Comparison of ENCODE assay signal across 8 mouse cellular contexts in genomic region chr5:73875847-73876246, GRCm38 (mm10).
DNase-seq lines count a peak whose midpoint lies in the region; TF ChIP-seq lines count a peak whose summit lies in the region.
"Had no signal": no experiment of that assay in that cellular context is flagged by ENCODE, and none has a peak within 500 bp of the region (broad histone marks: within the 10 kb centered on the region; RNA-seq: fewer than 3 reads in every experiment).

No protein-coding gene starts in this region.

- no peak for TF ChIP-seq CTCF in brain, embryonic 14.5 days (IDR thresholded peaks at IDR 0.05; ENCODE audit: borderline replicate concordance, extremely low read depth, insufficient read depth, insufficient read length)

- peak; percentile 15 for DNase-seq in gastrocnemius, adult 18-20 months (ENCODE audit: low spot score)
- no peak for DNase-seq in gastrocnemius, adult 8-10 months (ENCODE audit: low spot score in 2 of 2)
- peak; percentile 28 for DNase-seq in kidney, postnatal 14 days
- no peak for DNase-seq in kidney, postnatal 10 days
- DNase-seq in brain, embryonic 14.5 days (ENCODE audit: low read depth): peak; percentile 67
- DNase-seq in lung, postnatal 25 days (ENCODE audit: low spot score): peak; percentile 56
- DNase-seq in right cerebral cortex, postnatal 4 days: no peak
- DNase-seq: cerebellum, postnatal 14 days had no signal

- no peak for TF ChIP-seq POLR2A in brain, embryonic 14.5 days (IDR thresholded peaks at IDR 0.05; ENCODE audit: borderline replicate concordance, extremely low read depth, insufficient read depth, insufficient read length, poor library complexity, severe bottlenecking)

Comparison
In these comparisons a context has a peak if more than half of its experiments do, and no peak if none do; other contexts are left out.
1. DNase-seq: peak in gastrocnemius, adult 18-20 months (single experiment), kidney, postnatal 14 days (single experiment), brain, embryonic 14.5 days (single experiment) and lung, postnatal 25 days (single experiment); none in gastrocnemius, adult 8-10 months (0 of 2), kidney, postnatal 10 days (single experiment) and right cerebral cortex, postnatal 4 days (single experiment).